Mouse (Mus musculus): ENCODE data around the gene Igflr1. TPM values are rescaled to one million over a fixed set of nuclear protein-coding genes. Genes with fewer than 3 reads are reported as not detected.

Gene Igflr1
- total RNA-seq (2023), result 36.2 TPM

DNA sequence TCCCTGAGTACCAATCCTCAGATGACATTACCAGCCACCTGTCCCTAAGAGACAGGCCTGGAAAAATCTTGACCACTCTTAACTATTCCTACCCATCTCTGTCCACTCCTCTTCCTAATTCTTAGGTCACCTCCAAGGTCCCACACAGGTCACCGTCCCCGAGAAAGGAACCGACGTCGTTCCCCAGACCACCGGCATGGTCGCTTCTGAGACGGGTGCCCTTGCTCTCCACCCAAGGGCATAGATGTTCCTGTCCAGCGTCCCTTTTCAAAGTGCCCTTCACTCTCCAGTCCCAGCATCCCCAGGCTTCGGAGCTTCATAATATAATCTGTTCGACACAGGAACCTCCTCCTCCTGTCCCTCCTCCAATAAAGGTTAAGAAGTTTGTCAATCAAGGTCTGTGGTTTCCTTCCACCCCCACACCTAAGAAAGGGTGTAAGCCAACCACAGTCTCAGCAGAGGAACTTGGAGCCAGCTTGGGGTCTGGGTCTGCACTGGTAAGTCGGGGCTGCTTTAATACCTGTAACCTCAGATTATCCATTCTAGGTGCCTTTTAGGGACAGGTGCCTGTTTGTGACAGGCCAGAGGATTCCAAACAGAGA is at the start of gene Igflr1:
Gene Igflr1 (plus strand): TSS at position 458 of the 602 bp plus-strand sequence.

DNA sequence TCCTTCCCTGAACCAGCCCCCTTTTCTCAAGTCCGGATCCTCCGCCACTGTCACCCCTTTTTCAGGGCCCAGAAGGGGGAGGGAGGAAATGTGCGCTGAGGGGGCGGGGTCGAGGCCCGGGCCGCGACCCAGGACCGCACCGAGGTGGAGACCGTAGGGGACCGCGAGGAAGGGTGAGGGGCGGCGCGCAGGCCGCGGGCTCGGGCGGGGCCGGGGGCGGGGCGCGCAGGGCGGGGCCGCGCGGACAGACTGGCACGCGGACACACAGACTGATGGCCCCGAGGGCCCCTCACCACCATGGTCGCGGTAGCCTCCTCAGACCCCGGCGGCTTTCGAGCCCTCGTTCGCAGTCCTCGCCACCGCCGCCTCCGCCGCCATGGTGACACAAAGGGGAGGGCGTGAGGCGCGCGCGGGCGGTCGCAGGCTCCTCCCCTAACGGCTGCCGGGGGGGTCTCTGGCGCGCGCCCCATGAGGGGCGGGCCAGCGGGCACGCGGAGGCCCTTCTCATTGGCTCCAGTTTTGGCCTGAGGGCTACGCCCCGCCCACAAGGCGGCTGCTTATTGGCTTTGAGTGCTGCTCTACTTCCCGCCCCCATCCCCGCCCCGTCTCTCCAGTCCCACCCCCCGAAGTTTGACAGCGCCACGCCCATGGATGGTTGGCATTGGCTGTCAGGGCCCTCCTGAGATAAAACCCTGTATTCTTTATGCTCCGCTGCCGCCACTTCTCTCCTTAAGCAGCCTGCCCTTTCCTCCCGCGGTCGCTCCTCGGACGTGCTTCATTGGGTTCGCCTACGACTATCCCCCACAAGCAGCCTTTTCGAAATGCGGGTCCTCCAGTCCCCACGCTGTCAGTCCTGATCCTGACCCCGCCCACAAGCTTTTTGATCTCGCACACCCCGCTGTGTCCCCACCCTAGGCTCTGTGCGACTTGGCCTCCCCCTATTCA is 30.3 kb upstream of the Igflr1 start, which contains the start of gene Arhgap33:
Gene Arhgap33 (minus strand): TSS at position 428 of the 945 bp plus-strand sequence.

GRCm38 (mm10) chr7:30552102-30553020 is 12.9 kb upstream of the Igflr1 start, which contains the start of the genes Hspb6 and Proser3:
Hspb6 (plus strand) TSS chr7:30552178.
Proser3 (minus strand) TSS chr7:30552299.

DNA sequence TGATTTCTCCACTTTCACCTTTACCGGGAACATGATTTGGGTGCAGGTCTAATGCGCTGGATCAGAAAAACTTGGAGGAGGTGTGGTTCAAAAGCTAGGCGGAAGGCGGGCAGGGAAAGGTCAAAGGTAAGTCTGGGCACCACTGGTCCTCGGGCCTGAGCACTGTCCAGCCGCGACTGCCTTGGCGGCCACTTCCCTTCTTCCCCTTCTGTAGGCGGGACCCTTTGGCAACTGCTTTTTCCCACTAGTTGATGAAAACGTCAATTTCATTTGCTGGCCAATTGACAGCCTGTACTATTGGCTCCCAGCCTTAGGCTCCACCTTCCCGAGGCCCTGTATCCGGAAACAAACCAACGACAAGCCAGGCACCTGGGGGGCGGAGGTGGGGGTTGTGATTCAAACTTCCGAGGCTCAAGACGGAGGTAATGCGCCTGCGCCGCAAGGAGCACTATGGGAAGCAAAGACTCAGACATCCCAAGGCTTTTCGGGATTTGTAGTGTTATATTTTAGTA is 5.7 kb upstream of the Igflr1 start, which contains the start of gene Lin37:
Gene Lin37 (minus strand): TSS at position 396 of the 512 bp plus-strand sequence.

GRCm38 (mm10) chr7:30563117-30563905 is 1.9 kb upstream of the Igflr1 start, which contains the start of the genes U2af1l4, Gm49396 and Psenen:
U2af1l4 (plus strand) TSS chr7:30563301.
Gm49396 (plus strand) TSS chr7:30563344.
Psenen (minus strand) TSS chr7:30563627.

DNA sequence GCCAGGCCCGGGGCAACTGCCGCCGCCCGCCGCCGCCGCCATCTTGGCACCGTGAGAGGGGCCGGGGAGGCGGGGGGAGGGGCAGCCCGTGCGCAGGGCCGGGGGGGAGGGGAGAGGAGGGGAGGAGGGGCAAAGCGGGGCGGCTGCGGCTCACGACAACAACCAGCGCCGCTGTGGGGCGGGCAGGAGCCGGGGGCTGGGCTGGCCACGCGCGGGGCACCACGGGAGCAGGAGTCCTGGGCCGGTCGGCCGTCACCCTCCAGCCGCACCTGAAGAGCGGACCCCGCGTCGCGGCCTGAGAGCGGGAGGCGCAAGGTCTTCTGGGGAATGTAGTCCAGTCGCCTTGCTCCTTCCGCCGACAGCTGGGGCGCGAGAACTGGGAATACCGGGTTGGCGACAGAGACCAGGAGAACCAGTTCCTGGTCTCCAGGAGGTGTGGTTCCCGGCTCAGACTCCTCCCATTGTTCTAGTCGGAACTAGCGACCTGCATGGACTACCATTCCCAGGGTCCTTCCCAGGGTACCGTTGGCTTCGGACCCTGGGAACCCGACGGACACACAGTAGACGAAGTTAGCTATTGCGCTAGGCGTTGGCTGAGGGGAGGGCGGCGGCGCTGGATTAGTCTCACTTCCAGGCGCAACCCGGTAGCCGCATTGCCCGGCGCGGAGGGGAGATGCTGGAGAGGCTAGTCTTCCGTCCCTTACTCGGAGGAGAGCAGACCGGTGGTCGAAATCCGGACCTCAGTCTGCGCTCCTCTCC is 23.6 kb downstream of the Igflr1 start, which contains the start of gene Kmt2b:
Gene Kmt2b (minus strand): TSS at position 51 of the 759 bp plus-strand sequence.

GRCm38 (mm10) chr7:30598786-30599185 is 33.6 kb downstream of the Igflr1 start, which contains the start of gene Zbtb32:
Zbtb32 (minus strand) TSS chr7:30598909.

DNA sequence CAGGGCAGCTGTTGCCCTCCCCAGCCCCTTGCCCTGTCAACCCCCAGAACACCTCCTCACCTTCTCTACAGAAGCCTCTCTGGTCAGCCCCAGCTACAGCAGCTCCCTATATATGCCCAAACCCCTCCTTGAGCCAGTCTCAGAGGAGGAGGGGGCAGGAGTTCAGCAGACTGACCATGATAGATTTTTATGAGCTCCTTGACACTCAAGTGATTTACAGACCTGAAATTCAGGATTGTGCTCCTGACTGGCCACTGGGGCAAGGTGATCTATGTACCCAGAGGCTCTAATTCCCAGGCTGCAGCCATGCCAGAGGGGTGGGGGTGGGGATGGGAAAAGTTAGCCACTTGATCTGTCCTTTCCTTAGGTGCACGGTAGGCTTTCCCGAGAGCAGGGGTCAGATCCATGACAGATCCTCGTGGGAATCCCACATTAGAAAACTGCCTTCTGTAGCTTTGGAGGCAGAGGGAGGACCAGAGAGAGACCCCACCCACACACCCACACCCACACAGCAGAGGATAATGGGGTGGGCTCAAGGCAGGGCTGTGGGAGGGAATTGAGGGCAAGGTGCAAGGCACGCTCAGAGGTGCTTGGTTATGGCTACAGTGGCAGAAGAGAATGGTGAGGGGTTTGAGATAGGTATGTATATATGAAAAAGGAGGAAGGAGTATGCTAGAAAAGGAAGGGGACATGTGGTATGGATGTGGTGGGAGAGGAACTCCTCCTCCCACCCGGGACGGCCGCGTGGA is 47.6 kb downstream of the Igflr1 start, which contains the start of gene Upk1a:
Gene Upk1a (minus strand): TSS at position 194 of the 749 bp plus-strand sequence.

Other genes with a start within 250 kb of the Igflr1 start
- gene E130208F15Rik, start 243.7 kb upstream of the Igflr1 start, total RNA-seq (2023), result 5.8 TPM
- 14.3 TPM for gene Sdhaf1, start 241.5 kb upstream of the Igflr1 start, total RNA-seq (2023)
- not detected for gene Lrfn3, start 202.7 kb upstream of the Igflr1 start, total RNA-seq (2023)
- 30.8 TPM for gene Tyrobp, start 151.7 kb upstream of the Igflr1 start, total RNA-seq (2023)
- gene Hcst, start 145.6 kb upstream of the Igflr1 start, total RNA-seq (2023), result 153 TPM
- 83.8 TPM for gene Nfkbid, start 143.7 kb upstream of the Igflr1 start, total RNA-seq (2023)
- 1.3 TPM for gene Aplp1, start 119.9 kb upstream of the Igflr1 start, total RNA-seq (2023)
- not detected for gene Kirrel2, start 107.7 kb upstream of the Igflr1 start, total RNA-seq (2023)
- gene Nphs1, start 107.1 kb upstream of the Igflr1 start, total RNA-seq (2023), result 0.29 TPM
- not detected for gene Prodh2, start 71.8 kb upstream of the Igflr1 start, total RNA-seq (2023)
- 5.4 TPM for gene Arhgap33, start 30.4 kb upstream of the Igflr1 start, total RNA-seq (2023)
- gene Hspb6, start 13.2 kb upstream of the Igflr1 start, total RNA-seq (2023), result 1.5 TPM
- gene Proser3, start 13.1 kb upstream of the Igflr1 start, total RNA-seq (2023), result 8.9 TPM
- gene Lin37, start 5.6 kb upstream of the Igflr1 start, total RNA-seq (2023), result 34.1 TPM
- 62.4 TPM for gene U2af1l4, start 2.1 kb upstream of the Igflr1 start, total RNA-seq (2023)
- 24.2 TPM for gene Gm49396, start 2.1 kb upstream of the Igflr1 start, total RNA-seq (2023)
- 122 TPM for gene Psenen, start 1.8 kb upstream of the Igflr1 start, total RNA-seq (2023)
- gene Kmt2b, start 23.3 kb downstream of the Igflr1 start, total RNA-seq (2023), result 101 TPM
- not detected for gene Zbtb32, start 33.5 kb downstream of the Igflr1 start, total RNA-seq (2023)
- not detected for gene Upk1a, start 47.4 kb downstream of the Igflr1 start, total RNA-seq (2023)
- gene Cox6b1, start 60.7 kb downstream of the Igflr1 start, total RNA-seq (2023), result 159 TPM
- not detected for gene Etv2, start 70.4 kb downstream of the Igflr1 start, total RNA-seq (2023)
- 95.6 TPM for gene Rbm42, start 84.9 kb downstream of the Igflr1 start, total RNA-seq (2023)
- gene Haus5, start 99.6 kb downstream of the Igflr1 start, total RNA-seq (2023), result 33.8 TPM
- gene Pmis2, start 106.2 kb downstream of the Igflr1 start, total RNA-seq (2023), result not detected
- not detected for gene 2200002J24Rik, start 133.5 kb downstream of the Igflr1 start, total RNA-seq (2023)
- not detected for gene Atp4a, start 146.8 kb downstream of the Igflr1 start, total RNA-seq (2023)
- gene Tmem147, start 164.1 kb downstream of the Igflr1 start, total RNA-seq (2023), result 29.7 TPM
- not detected for gene Gapdhs, start 178.3 kb downstream of the Igflr1 start, total RNA-seq (2023)
- gene Sbsn, start 186.0 kb downstream of the Igflr1 start, total RNA-seq (2023), result 6.8 TPM
- gene Dmkn, start 198.3 kb downstream of the Igflr1 start, total RNA-seq (2023), result not detected
- not detected for gene Krtdap, start 222.5 kb downstream of the Igflr1 start, total RNA-seq (2023)

Measured in CD4-positive naive resting alpha-beta T cell, adult 76 days (primary cell).